Mouse (Mus musculus) testis, adult 2 months (tissue): ENCODE data around the gene Msn.

Experiments
- CTCF ChIP-seq: fragments of 200-500 bp; IDR thresholded peaks from 2 replicates; pipeline ENCODE4 v1.5.1; 2012; ENCODE audit warnings: low read depth, mild to moderate bottlenecking, inconsistent platforms, low read length, moderate library complexity; ENCODE audit not compliant: control insufficient read depth, insufficient read depth, insufficient replicate concordance
- POLR2A ChIP-seq: fragments of 200-500 bp; IDR thresholded peaks from 2 replicates; pipeline ENCODE4 v1.6.1; 2012; ENCODE audit warnings: low read depth, mild to moderate bottlenecking, inconsistent platforms, low read length, moderate library complexity; ENCODE audit not compliant: control insufficient read depth

GRCm38 (mm10) chrX:96077747-96078146 is 18.1 kb upstream of the Msn start:
- TF ChIP-seq POLR2A (no peak), CTCF (no peak)
